Comparison of ENCODE assay signal across 8 mouse cellular contexts in genomic region chr7:27592934-27593645, GRCm38 (mm10). TPM values are rescaled to one million over a fixed set of nuclear protein-coding genes. Genes with fewer than 3 reads are reported as not detected.
A peak's percentile ranks its signal among the peaks of the same experiment; 100 is the strongest.
DNase-seq lines count a peak whose midpoint lies in the region; ATAC-seq and TF ChIP-seq lines count a peak whose summit lies in the region.

No protein-coding gene starts in this region.

- peaks cover 15% of the 10 kb centered on the region for H3K36me3 ChIP-seq in limb, embryonic 13.5 days
- peaks cover 2% of the 10 kb centered on the region; the same call in 1 of the 2 replicates for H3K36me3 ChIP-seq in midbrain, postnatal 0 days (ENCODE audit: insufficient read depth, low read length)

- DNase-seq in cerebellum, adult 11-12 months, result peak; percentile 65
- no peak for DNase-seq in cerebellum, postnatal 4 days (ENCODE audit: low spot score in 2 of 2)
- DNase-seq in cerebellum, postnatal 10 days, result peak; percentile 25 to 51
- peak; percentile 34 for DNase-seq in heart, postnatal 4 days
- DNase-seq in midbrain, postnatal 0 days (ENCODE audit: low spot score), result no peak
- DNase-seq in adrenal gland, adult 18-20 months (ENCODE audit: low spot score in 2 of 2), result no peak

- no peak for ATAC-seq in limb, embryonic 13.5 days (ENCODE audit: low FRiP score, low read depth)
- ATAC-seq in midbrain, postnatal 0 days (ENCODE audit: low FRiP score), result no peak
- ATAC-seq in activated CD4-positive, CD25-positive, alpha-beta regulatory T cell, adult 4 months, result no peak

- H3K27ac ChIP-seq in limb, embryonic 13.5 days, result peak overlapping the region; percentile 98
- 0 out of 2 replicates have a peak overlapping the region, but pooled peaks have one; percentile 12 for H3K27ac ChIP-seq in midbrain, postnatal 0 days (ENCODE audit: low read depth, low read length)

- H3K9me3 ChIP-seq in limb, embryonic 13.5 days, result no peaks in the 10 kb centered on the region
- H3K9me3 ChIP-seq in midbrain, postnatal 0 days (ENCODE audit: low read length), result no peaks in the 10 kb centered on the region

- H3K4me2 ChIP-seq in limb, embryonic 13.5 days (replicated peaks), result peak overlapping the region; percentile 80
- peak overlapping the region; percentile 72 for H3K4me2 ChIP-seq in midbrain, postnatal 0 days (ENCODE audit: low read depth, low read length, poor library complexity, severe bottlenecking)

- no peaks in the 10 kb centered on the region for H3K27me3 ChIP-seq in limb, embryonic 13.5 days
- no peaks in the 10 kb centered on the region for H3K27me3 ChIP-seq in midbrain, postnatal 0 days (ENCODE audit: insufficient read depth, low read length)

- H3K9ac ChIP-seq in limb, embryonic 13.5 days, result peak overlapping the region; percentile 89
- peak overlapping the region; percentile 88; the same call in 1 of the 2 replicates for H3K9ac ChIP-seq in midbrain, postnatal 0 days (replicated peaks; ENCODE audit: low read length, poor library complexity, severe bottlenecking)

- H3K4me1 ChIP-seq in limb, embryonic 13.5 days, result peaks cover 38% of the 10 kb centered on the region
- peaks cover 15% of the 10 kb centered on the region; the same call in 1 of the 2 replicates for H3K4me1 ChIP-seq in midbrain, postnatal 0 days (ENCODE audit: insufficient read depth, low read length)

- 55% methylated on average over 12 of the region's 12 CpGs for WGBS in limb, embryonic 13.5 days
- WGBS in midbrain, postnatal 0 days, result 74% methylated on average over 12 of the region's 12 CpGs

- peak overlapping the region; percentile 73 for H3K4me3 ChIP-seq in limb, embryonic 13.5 days
- H3K4me3 ChIP-seq in midbrain, postnatal 0 days (ENCODE audit: low read depth, low read length), result peak overlapping the region; percentile 68

- no peak for TF ChIP-seq CTCF in midbrain, postnatal 0 days (IDR thresholded peaks at IDR 0.05)

RNA-seq across cellular contexts. Expression of gene Akt2, which starts 1.7 kb away (rescaled TPM):
- total RNA-seq in heart, postnatal 4 days (2021), result 100 to 1,000 TPM; 158 to 164 TPM
- polyA plus RNA-seq in limb, embryonic 13.5 days (2015; fragmentation: Nextera tagmentation; extraction: Ambion mirVana), result 114 and 117 TPM in 2 replicates
- total RNA-seq in midbrain, postnatal 0 days (2014; rRNA removed), result 42.8 and 46.7 TPM in 2 replicates
- 37.7 and 38.1 TPM in 2 replicates for polyA plus RNA-seq in midbrain, postnatal 0 days (2015; fragmentation: Nextera tagmentation; extraction: Ambion mirVana)
- 10 to 100 TPM; 43.6 to 48.5 TPM for polyA plus RNA-seq in activated CD4-positive, CD25-positive, alpha-beta regulatory T cell, adult 4 months (2017; shearing (Covaris generic))
- 100 to 1,000 TPM; 209 to 250 TPM for total RNA-seq in adrenal gland, adult 18-20 months (2021)

RNA-seq across cellular contexts. Expression of gene 2310022A10Rik, which starts 40.1 kb away (rescaled TPM):
- total RNA-seq in heart, postnatal 4 days (2021), result 10 to 100 TPM; 54.9 to 58.4 TPM
- 34.6 and 37.0 TPM in 2 replicates for polyA plus RNA-seq in limb, embryonic 13.5 days (2015; fragmentation: Nextera tagmentation; extraction: Ambion mirVana)
- 7.9 and 12.5 TPM in 2 replicates for total RNA-seq in midbrain, postnatal 0 days (2014; rRNA removed)
- polyA plus RNA-seq in midbrain, postnatal 0 days (2015; fragmentation: Nextera tagmentation; extraction: Ambion mirVana), result 29.1 and 31.0 TPM in 2 replicates
- polyA plus RNA-seq in activated CD4-positive, CD25-positive, alpha-beta regulatory T cell, adult 4 months (2017; shearing (Covaris generic)), result 10 to 100 TPM; 14.9 to 18.7 TPM
- 10 to 100 TPM; 13.5 to 18.9 TPM for total RNA-seq in adrenal gland, adult 18-20 months (2021)

RNA-seq across cellular contexts. Expression of gene Pld3, which starts 40.1 kb away (rescaled TPM):
- 10 to 100 TPM; 28.9 to 32.4 TPM for total RNA-seq in heart, postnatal 4 days (2021)
- 94.8 and 95.0 TPM in 2 replicates for polyA plus RNA-seq in limb, embryonic 13.5 days (2015; fragmentation: Nextera tagmentation; extraction: Ambion mirVana)
- 239 and 286 TPM in 2 replicates for total RNA-seq in midbrain, postnatal 0 days (2014; rRNA removed)
- 275 and 319 TPM in 2 replicates for polyA plus RNA-seq in midbrain, postnatal 0 days (2015; fragmentation: Nextera tagmentation; extraction: Ambion mirVana)
- 100 to 1,000 TPM; 149 to 193 TPM for polyA plus RNA-seq in activated CD4-positive, CD25-positive, alpha-beta regulatory T cell, adult 4 months (2017; shearing (Covaris generic))
- 100 to 1,000 TPM; 123 to 147 TPM for total RNA-seq in adrenal gland, adult 18-20 months (2021)

Comparison
In these comparisons a context has a peak if more than half of its experiments do, and no peak if none do; other contexts are left out.
1. DNase-seq: peak in cerebellum, adult 11-12 months (single experiment), cerebellum, postnatal 10 days (2 of 2) and heart, postnatal 4 days (single experiment); none in cerebellum, postnatal 4 days (0 of 2), midbrain, postnatal 0 days (single experiment) and adrenal gland, adult 18-20 months (0 of 2).